Mouse (Mus musculus) hematopoietic multipotent progenitor cell, adult 10-12 weeks (in vitro differentiated cells): ENCODE data around the gene Pygo1. TPM values are rescaled to one million over a fixed set of nuclear protein-coding genes. Genes with fewer than 3 reads are reported as not detected.

Experiments used
- polyA plus RNA-seq: library from polyadenylated mRNA; stranded (reverse); fragments of >175 nt; gene quantifications from 2 replicates; pipeline ENCODE4 v1.2.3, GENCODE M21; 2012; ENCODE audit warnings: low replicate concordance

Pygo1 gene
- not detected in 2 replicates for polyA plus RNA-seq

DNA sequence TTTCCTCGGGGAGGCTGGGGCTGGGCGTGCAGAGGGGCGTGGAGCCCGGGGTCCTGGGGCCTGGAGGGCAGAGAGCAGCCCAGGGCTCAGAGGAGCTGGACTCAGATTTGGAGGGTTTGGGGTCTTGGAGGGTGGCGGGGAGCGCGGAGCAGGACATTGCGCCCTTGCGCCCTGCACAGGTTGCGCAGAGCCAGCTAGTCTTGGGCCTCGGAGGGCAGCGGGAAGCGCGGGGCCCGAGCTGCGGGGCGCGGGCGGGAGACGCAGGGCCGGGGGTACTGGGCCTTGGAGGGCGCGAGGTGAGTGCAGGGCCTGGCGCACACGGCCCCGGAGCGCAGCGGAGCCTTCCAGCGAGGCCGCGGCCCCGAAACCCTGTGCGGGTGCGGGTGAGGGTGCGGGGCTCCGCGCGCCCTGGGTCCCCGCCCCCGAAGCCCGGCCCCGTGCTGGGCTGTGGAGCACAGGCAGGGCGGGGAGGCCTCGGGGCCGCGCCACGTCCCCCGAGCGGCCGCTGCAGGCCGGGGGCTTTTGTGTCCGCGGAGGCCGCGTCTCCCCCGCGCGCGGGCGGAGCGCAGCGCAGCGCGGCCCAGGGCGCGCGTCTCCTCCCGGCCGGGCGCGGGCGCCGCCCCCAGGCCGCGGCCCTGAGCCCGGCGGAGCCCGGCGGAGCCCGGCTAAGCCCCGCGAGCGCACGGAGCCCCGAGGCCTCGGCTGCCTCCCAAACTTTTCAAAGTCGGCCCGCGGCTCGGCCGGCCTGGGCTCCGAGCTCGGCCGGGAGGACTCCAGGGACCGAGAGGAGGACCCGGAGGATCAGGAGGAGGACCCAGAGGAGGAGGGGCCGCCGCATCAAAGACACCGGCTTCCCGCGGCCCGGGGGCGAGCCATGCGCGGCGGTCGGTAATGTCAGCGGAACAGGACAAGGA is at the start of gene Pygo1:
TSS of gene Pygo1 (plus strand) at position 625 of the 914 bp plus-strand sequence.

DNA sequence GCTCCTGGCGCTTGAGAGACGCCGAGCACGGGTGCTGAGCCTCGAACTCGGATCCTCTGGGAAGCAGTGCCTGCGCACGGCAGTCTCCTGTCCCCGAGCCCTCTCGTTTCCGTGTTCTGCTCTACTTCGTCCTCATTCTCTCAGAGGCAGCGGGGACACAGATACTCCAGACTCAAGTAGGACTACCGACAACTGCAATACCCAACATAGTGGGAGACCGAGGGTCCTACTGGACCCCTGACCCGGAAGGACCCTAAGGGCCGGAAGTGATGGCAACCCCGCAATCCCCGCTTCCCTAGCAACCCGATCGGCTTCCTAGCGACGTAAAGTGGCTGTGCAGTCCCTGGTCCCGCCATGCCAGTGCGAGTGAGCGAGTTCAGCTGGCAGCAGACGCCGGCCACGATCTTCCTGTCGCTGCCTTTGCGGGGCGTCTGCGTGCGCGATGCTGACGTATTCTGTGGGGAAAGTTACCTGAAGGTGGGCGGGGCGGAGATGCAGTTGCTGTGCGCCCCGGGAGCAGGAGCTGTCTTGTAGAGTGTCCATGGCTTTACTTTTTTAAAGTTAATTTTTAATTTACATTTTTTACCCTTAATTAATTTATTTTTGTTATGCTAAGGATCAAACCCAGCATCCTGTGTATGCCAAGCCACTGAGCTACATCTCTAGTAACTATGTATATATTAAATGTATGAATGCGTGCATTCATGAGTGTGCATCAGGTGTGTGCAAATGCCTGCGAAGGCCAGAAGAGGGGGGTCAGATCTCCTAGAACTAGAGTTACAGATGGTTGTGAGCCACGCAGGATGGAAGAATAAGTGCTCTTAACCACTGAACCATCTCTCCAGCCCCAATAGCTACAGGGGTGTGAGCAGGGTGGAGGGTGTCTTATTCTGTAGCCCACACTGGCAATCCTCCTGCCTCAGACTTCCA is 33.3 kb downstream of the Pygo1 start, which contains the start of the genes Dyx1c1 and Gm44503:
TSS of gene Dyx1c1 (plus strand) at position 265 of the 930 bp plus-strand sequence.
TSS of gene Gm44503 (plus strand) at position 332 of the 930 bp plus-strand sequence.

DNA sequence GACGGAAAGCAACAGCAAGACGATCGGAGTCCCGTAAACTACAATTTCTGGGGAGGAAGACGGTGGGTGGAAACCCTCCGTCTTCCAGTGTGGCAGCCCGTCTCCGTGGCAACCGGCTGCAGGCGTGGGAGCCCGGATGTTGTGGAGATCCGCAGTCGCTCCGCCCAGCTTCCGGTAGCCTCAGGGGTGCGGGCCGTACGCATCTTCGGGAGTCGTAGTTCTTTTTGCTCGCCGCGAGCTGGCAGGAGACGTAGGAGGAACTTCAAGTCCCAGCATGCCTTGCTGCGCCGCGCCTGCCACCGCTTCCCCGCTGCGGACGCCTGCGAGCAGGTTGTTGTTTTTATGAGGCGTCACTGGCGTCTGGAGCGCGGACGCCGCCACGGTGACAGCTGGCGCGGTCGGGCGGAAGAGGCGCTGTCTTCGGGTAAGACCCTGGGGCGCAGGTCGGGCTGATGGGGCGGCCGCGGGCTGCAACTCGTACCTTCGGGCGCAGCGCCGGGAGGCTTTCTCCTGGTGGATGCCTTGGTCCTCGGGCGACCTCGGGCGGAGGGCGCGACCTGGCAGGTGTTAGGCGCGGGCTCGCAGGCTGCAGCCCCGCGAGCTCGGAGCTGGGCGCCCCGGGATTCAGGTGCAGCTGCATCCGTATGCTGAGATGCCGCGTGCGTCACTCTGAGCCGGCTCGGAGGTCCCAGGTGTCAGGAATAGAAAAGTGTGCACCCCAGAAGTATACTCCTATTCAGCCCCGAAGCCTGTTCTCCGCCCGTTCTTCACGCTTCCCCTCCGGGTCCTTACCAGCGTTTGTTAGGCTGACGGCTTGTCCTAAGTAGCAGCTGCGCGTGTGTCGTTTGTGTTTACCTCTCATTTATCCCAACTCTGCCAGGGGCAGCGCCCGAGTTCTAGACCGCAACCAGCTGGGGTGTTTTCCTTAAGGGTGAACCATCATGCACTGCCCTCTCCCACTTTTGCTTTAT is 60.1 kb downstream of the Pygo1 start, which contains the start of the genes Ccpg1os and Ccpg1:
TSS of gene Ccpg1os (minus strand) at position 133 of the 971 bp plus-strand sequence.
TSS of gene Ccpg1 (plus strand) at position 180 of the 971 bp plus-strand sequence.

Other genes with a start within 250 kb of the Pygo1 start
- gene Prtg, start 118.8 kb upstream of the Pygo1 start, polyA plus RNA-seq, result not detected in 2 replicates
- gene Dyx1c1, start 33.1 kb downstream of the Pygo1 start, polyA plus RNA-seq, result 0.11 TPM in 1 of 2 replicates, not detected in the other
- 0.03 TPM in 1 of 2 replicates, not detected in the other for gene Gm44503, start 33.2 kb downstream of the Pygo1 start, polyA plus RNA-seq
- 0.09 and 1.1 TPM in 2 replicates for gene Ccpg1os, start 59.7 kb downstream of the Pygo1 start, polyA plus RNA-seq
- 8.2 and 20.1 TPM in 2 replicates for gene Ccpg1, start 59.8 kb downstream of the Pygo1 start, polyA plus RNA-seq
- 2.3 and 2.8 TPM in 2 replicates for gene Pigb, start 114.7 kb downstream of the Pygo1 start, polyA plus RNA-seq
- 15.6 and 17.5 TPM in 2 replicates for gene Rab27a, start 119.2 kb downstream of the Pygo1 start, polyA plus RNA-seq
- 0.46 and 1.8 TPM in 2 replicates for gene Khdc3, start 176.2 kb downstream of the Pygo1 start, polyA plus RNA-seq
- not detected in 2 replicates for gene Gm20509, start 176.8 kb downstream of the Pygo1 start, polyA plus RNA-seq
- gene Rsl24d1, start 187.8 kb downstream of the Pygo1 start, polyA plus RNA-seq, result 3.3 and 21.2 TPM in 2 replicates